Mouse (Mus musculus) intestine, embryonic 14.5 days (tissue): ENCODE data around the gene Cfap44. TPM values are rescaled to one million over a fixed set of nuclear protein-coding genes. Genes with fewer than 3 reads are reported as not detected.

Experiments used
- ATAC-seq: fragments of 200-750 bp; cut with Nextera tagmentation; replicated peaks from 2 replicates; pipeline ENCODE4 v1.8.0; 2017; ENCODE audit warnings: low read depth, moderate number of reproducible peaks, moderate TSS enrichment, moderate library complexity; ENCODE audit not compliant: low FRiP score, low TSS enrichment
- DNase-seq: peaks from one replicate; pipeline ENCODE4 v3.0.0-alpha.2; 2018; ENCODE audit warnings: low spot score
- H3K27ac ChIP-seq: fragments of 300-500 bp; sonication (generic); 2 replicates; pipeline ENCODE4 v1.5.1; 2014; ENCODE audit warnings: low read depth, mild to moderate bottlenecking, control low read depth
- H3K27me3 ChIP-seq: fragments of 300-500 bp; sonication (generic); replicated peaks from 2 replicates; pipeline ENCODE4 v1.6.1; 2014; ENCODE audit warnings: low read length, control low read depth; ENCODE audit not compliant: control insufficient read depth, insufficient read depth
- H3K36me3 ChIP-seq: fragments of 300-500 bp; sonication (generic); 2 replicates; pipeline ENCODE4 v1.6.1; 2014; ENCODE audit warnings: low read length, control low read depth; ENCODE audit not compliant: control insufficient read depth, insufficient read depth
- H3K4me1 ChIP-seq: fragments of 300-500 bp; sonication (generic); replicated peaks from 2 replicates; pipeline ENCODE4 v1.6.1; 2014; ENCODE audit warnings: low read length, control low read depth, mixed read lengths; ENCODE audit not compliant: control insufficient read depth, insufficient read depth
- H3K4me2 ChIP-seq: fragments of 300-500 bp; sonication (generic); 2 replicates; pipeline ENCODE4 v1.6.1; 2014; ENCODE audit warnings: low read length
- H3K4me3 ChIP-seq: fragments of 300-500 bp; sonication (generic); 2 replicates; pipeline ENCODE4 v1.5.1; 2014; ENCODE audit warnings: low read depth, low read length, control low read depth, mixed read lengths
- H3K9ac ChIP-seq: fragments of 300-500 bp; sonication (generic); 2 replicates; pipeline ENCODE4 v1.6.1; 2014; ENCODE audit warnings: mild to moderate bottlenecking, low read length
- H3K9me3 ChIP-seq: fragments of 300-500 bp; sonication (generic); 2 replicates; pipeline ENCODE4 v1.6.1; 2016; ENCODE audit warnings: low read length, control low read depth; ENCODE audit not compliant: control insufficient read depth
- WGBS: fragments of 180-500 bp; shearing (Covaris S2); extraction: QIAGEN DNeasy Blood & Tissue Kit; methylation state at CpG from one replicate; pipeline ENCODE4 v1.1.7; 2014; 5-methylcytosine and 5-hydroxymethylcytosine counted together
- polyA plus RNA-seq: library from polyadenylated mRNA; unstranded; fragments of >200 nt; fragmentation: Nextera tagmentation; extraction: Ambion mirVana; gene quantifications from 2 replicates; pipeline ENCODE4 v1.2.1, GENCODE M21; 2014

Cfap44 gene
- polyA plus RNA-seq, 1 experiment from 2014 or later: 0.42 TPM

- Histone ChIP-seq H3K27me3 (no peaks in the 10 kb centered on the region), H3K4me2 (no peak overlapping the region), H3K4me3 (no peak overlapping the region), H3K4me1 (peaks cover 10% of the 10 kb centered on the region; the same call in 1 of the 2 replicates), H3K9ac (no peak overlapping the region), H3K9me3 (no peaks in the 10 kb centered on the region), H3K27ac (no peak overlapping the region), H3K36me3 (peaks cover 74% of the 10 kb centered on the region)
- ATAC-seq (no peak), DNase-seq (peak; percentile 33)
- WGBS: 75% methylated on average over 9 of the region's 9 CpGs
Measured at GRCm38 (mm10) chr16:44492706-44493105, 98.1 kb downstream of the Cfap44 start.

- Histone ChIP-seq H3K27me3 (no peaks in the 10 kb centered on the region), H3K9ac (no peak overlapping the region), H3K9me3 (peaks cover 4% of the 10 kb centered on the region; the same call in 1 of the 2 replicates), H3K4me3 (no peak overlapping the region), H3K27ac (0 out of 2 replicates have a peak overlapping the region, but pooled peaks have one; percentile 40), H3K4me2 (no peak overlapping the region), H3K4me1 (peaks cover 10% of the 10 kb centered on the region; the same call in 1 of the 2 replicates), H3K36me3 (peaks cover 74% of the 10 kb centered on the region)
- WGBS: 43% methylated on average over 6 of the region's 6 CpGs
- ATAC-seq: no peak
- DNase-seq: no peak
Measured at GRCm38 (mm10) chr16:44493868-44494267, 99.3 kb downstream of the Cfap44 start.

- no peaks in the 10 kb centered on the region for H3K27me3 ChIP-seq
- H3K4me3 ChIP-seq: no peak overlapping the region
- no peak overlapping the region for H3K9ac ChIP-seq
- no peak overlapping the region for H3K4me2 ChIP-seq
- DNase-seq (no peak), ATAC-seq (no peak)
- H3K4me1 ChIP-seq: peaks cover 10% of the 10 kb centered on the region; the same call in 1 of the 2 replicates
- 41% methylated on average over 8 of the region's 8 CpGs for WGBS
- H3K36me3 ChIP-seq: peaks cover 76% of the 10 kb centered on the region
- H3K27ac ChIP-seq: peak overlapping the region; percentile 40; the same call in 1 of the 2 replicates
- peaks cover 5% of the 10 kb centered on the region; the same call in 1 of the 2 replicates for H3K9me3 ChIP-seq
Measured at GRCm38 (mm10) chr16:44494441-44495108, 100.0 kb downstream of the Cfap44 start.

GRCm38 (mm10) chr16:44496971-44497464 is 102.4 kb downstream of the Cfap44 start:
- Histone ChIP-seq H3K4me3 (no peak overlapping the region), H3K9ac (no peak overlapping the region), H3K4me2 (no peak overlapping the region), H3K4me1 (peaks cover 10% of the 10 kb centered on the region; the same call in 1 of the 2 replicates), H3K9me3 (peaks cover 5% of the 10 kb centered on the region; the same call in 1 of the 2 replicates), H3K27ac (no peak overlapping the region), H3K36me3 (peaks cover 78% of the 10 kb centered on the region), H3K27me3 (no peaks in the 10 kb centered on the region)
- WGBS: 74% methylated on average over 15 of the region's 15 CpGs
- DNase-seq (no peak), ATAC-seq (no peak)

GRCm38 (mm10) chr16:44498447-44498846 is 103.9 kb downstream of the Cfap44 start:
- H3K27ac ChIP-seq: no peak overlapping the region
- DNase-seq (no peak), ATAC-seq (no peak)
- peaks cover 5% of the 10 kb centered on the region; the same call in 1 of the 2 replicates for H3K9me3 ChIP-seq
- 89% methylated on average over 3 of the region's 3 CpGs for WGBS
- H3K4me1 ChIP-seq: peaks cover 10% of the 10 kb centered on the region; the same call in 1 of the 2 replicates
- H3K9ac ChIP-seq: no peak overlapping the region
- H3K4me3 ChIP-seq: no peak overlapping the region
- no peaks in the 10 kb centered on the region for H3K27me3 ChIP-seq
- H3K4me2 ChIP-seq: no peak overlapping the region
- H3K36me3 ChIP-seq: peaks cover 82% of the 10 kb centered on the region

- no peak overlapping the region for H3K27ac ChIP-seq
- no peaks in the 10 kb centered on the region for H3K4me1 ChIP-seq
- no peak for ATAC-seq
- H3K9ac ChIP-seq: no peak overlapping the region
- peaks cover 71% of the 10 kb centered on the region for H3K36me3 ChIP-seq
- H3K4me3 ChIP-seq: no peak overlapping the region
- H3K4me2 ChIP-seq: no peak overlapping the region
- WGBS: 88% methylated on average over 10 of the region's 10 CpGs
- peaks cover 10% of the 10 kb centered on the region; the same call in 1 of the 2 replicates for H3K9me3 ChIP-seq
- DNase-seq: no peak
- no peaks in the 10 kb centered on the region for H3K27me3 ChIP-seq
Measured at GRCm38 (mm10) chr16:44501783-44502182, 107.2 kb downstream of the Cfap44 start.

- no peak for DNase-seq
- H3K4me1 ChIP-seq: no peaks in the 10 kb centered on the region
- ATAC-seq: no peak
- H3K36me3 ChIP-seq: peaks cover 67% of the 10 kb centered on the region
- 70% methylated on average over 7 of the region's 7 CpGs for WGBS
- peaks cover 10% of the 10 kb centered on the region; the same call in 1 of the 2 replicates for H3K9me3 ChIP-seq
- no peak overlapping the region for H3K4me2 ChIP-seq
- no peak overlapping the region for H3K4me3 ChIP-seq
- H3K27me3 ChIP-seq: no peaks in the 10 kb centered on the region
- H3K9ac ChIP-seq: no peak overlapping the region
- H3K27ac ChIP-seq: no peak overlapping the region
Measured at GRCm38 (mm10) chr16:44502325-44502724, 107.7 kb downstream of the Cfap44 start.

- Histone ChIP-seq H3K9me3 (peaks cover 10% of the 10 kb centered on the region; the same call in 1 of the 2 replicates), H3K27ac (no peak overlapping the region), H3K27me3 (no peaks in the 10 kb centered on the region), H3K4me1 (no peaks in the 10 kb centered on the region), H3K4me2 (no peak overlapping the region), H3K9ac (no peak overlapping the region), H3K4me3 (no peak overlapping the region), H3K36me3 (peaks cover 60% of the 10 kb centered on the region)
- 77% methylated on average over 8 of the region's 8 CpGs for WGBS
- DNase-seq (no peak), ATAC-seq (no peak)
Measured at GRCm38 (mm10) chr16:44502895-44503575, 108.4 kb downstream of the Cfap44 start.
